Mouse (Mus musculus) MEL (cell line): ENCODE data around the gene Aoc1. TPM values are rescaled to one million over a fixed set of nuclear protein-coding genes. Genes with fewer than 3 reads are reported as not detected.

Experiments used
- DNase-seq: peaks from one replicate; pipeline ENCODE4 v3.0.0; 2011; ENCODE audit warnings: low read depth, low spot score
- H3K27ac ChIP-seq: 2 replicates; pipeline ENCODE4 v1.5.1; 2012; ENCODE audit warnings: low read depth, mild to moderate bottlenecking, control low read depth, low read length, moderate library complexity; ENCODE audit not compliant: control insufficient read depth
- H3K27me3 ChIP-seq, 2 experiments: fragments of 150-350 bp in 1 of 2; sonication (generic) in 1 of 2; 2 replicates each; pipeline ENCODE4 v1.6.1; 2012; ENCODE audit warnings: low read length in 2 of 2, mild to moderate bottlenecking in 2 of 2, improper control_type of control experiment in 1 of 2, moderate library complexity in 1 of 2; ENCODE audit not compliant: insufficient read depth in 2 of 2, control insufficient read depth in 1 of 2
- H3K36me3 ChIP-seq, 2 experiments: 2 replicates each; pipeline ENCODE4 v1.6.1; 2012 to 2014; ENCODE audit warnings: low read length in 2 of 2, improper control_type of control experiment in 1 of 2, inconsistent platforms in 1 of 2, mild to moderate bottlenecking in 1 of 2; ENCODE audit not compliant: insufficient read depth in 2 of 2, control insufficient read depth in 1 of 2
- H3K4me1 ChIP-seq, 2 experiments: fragments of 150-350 bp in 1 of 2; sonication (generic) in 1 of 2; 2 replicates each; pipeline ENCODE4 v1.6.1; 2012; ENCODE audit warnings: low read length in 2 of 2, improper control_type of control experiment in 1 of 2, mild to moderate bottlenecking in 1 of 2; ENCODE audit not compliant: insufficient read depth in 2 of 2, control insufficient read depth in 1 of 2
- H3K4me3 ChIP-seq, 2 experiments: fragments of 150-350 bp in 1 of 2; sonication (generic) in 1 of 2; 2 replicates each; pipeline ENCODE4 v1.5.1; 2012; ENCODE audit warnings: low read depth in 2 of 2, low read length in 2 of 2, mild to moderate bottlenecking in 2 of 2, moderate library complexity in 2 of 2, control low read depth in 1 of 2, improper control_type of control experiment in 1 of 2; ENCODE audit not compliant: control insufficient read depth in 1 of 2, insufficient read depth in 1 of 2
- H3K79me2 ChIP-seq: 2 replicates; pipeline ENCODE4 v1.6.1; 2012; ENCODE audit warnings: mild to moderate bottlenecking, low read length, moderate library complexity; ENCODE audit not compliant: control insufficient read depth, poor library complexity, insufficient read depth
- H3K9ac ChIP-seq: 2 replicates; pipeline ENCODE4 v1.6.1; 2012; ENCODE audit warnings: low read depth, mild to moderate bottlenecking, control low read depth, low read length, moderate library complexity; ENCODE audit not compliant: control insufficient read depth, poor library complexity, severe bottlenecking
- H3K9me3 ChIP-seq: fragments of 150-350 bp; sonication (generic); replicated peaks from 2 replicates; pipeline ENCODE4 v1.6.1; 2012; ENCODE audit warnings: mild to moderate bottlenecking, low read length, improper control_type of control experiment, moderate library complexity; ENCODE audit not compliant: insufficient read depth
- BHLHE40 ChIP-seq: IDR thresholded peaks from 2 replicates; pipeline ENCODE4 v1.6.1; 2012; ENCODE audit warnings: low read depth, mild to moderate bottlenecking, inconsistent platforms, low read length, improper control_type of control experiment, borderline replicate concordance
- CHD2 ChIP-seq: IDR thresholded peaks from 2 replicates; pipeline ENCODE4 v1.6.1; 2011; ENCODE audit warnings: low read length, improper control_type of control experiment
- CTCF ChIP-seq, 3 experiments: IDR thresholded peaks in 2 of 3; conservative IDR thresholded peaks in 1 of 3; 2 replicates each; pipeline ENCODE4 v1.5.1; 2011 to 2012; ENCODE audit warnings: low read length in 3 of 3, low read depth in 2 of 3, mild to moderate bottlenecking in 2 of 3, improper control_type of control experiment in 1 of 3, inconsistent platforms in 1 of 3, mixed read lengths in 1 of 3, moderate library complexity in 1 of 3; ENCODE audit not compliant: control insufficient read depth in 1 of 3, insufficient read depth in 1 of 3, poor library complexity in 1 of 3, severe bottlenecking in 1 of 3
- E2F4 ChIP-seq: IDR thresholded peaks from 2 replicates; pipeline ENCODE4 v1.6.1; 2011; ENCODE audit warnings: low read depth, low read length, improper control_type of control experiment, borderline replicate concordance
- ELF1 ChIP-seq: IDR thresholded peaks from 2 replicates; pipeline ENCODE4 v1.6.1; 2014; ENCODE audit warnings: low read depth, mild to moderate bottlenecking, inconsistent platforms, low read length, improper control_type of control experiment, moderate library complexity
- EP300 ChIP-seq, 2 experiments: IDR thresholded peaks; 2 replicates each; pipeline ENCODE4 v1.6.1; 2011; ENCODE audit warnings: improper control_type of control experiment in 2 of 2, low read length in 2 of 2, low read depth in 1 of 2, mild to moderate bottlenecking in 1 of 2
- ETS1 ChIP-seq: IDR thresholded peaks from 2 replicates; pipeline ENCODE4 v1.6.1; 2012; ENCODE audit warnings: low read depth, mild to moderate bottlenecking, inconsistent platforms, low read length, improper control_type of control experiment, moderate library complexity
- GABPA ChIP-seq: IDR thresholded peaks from 2 replicates; pipeline ENCODE4 v1.6.1; 2012; ENCODE audit warnings: low read depth, mild to moderate bottlenecking, inconsistent platforms, low read length, improper control_type of control experiment, moderate library complexity
- GATA1 ChIP-seq: IDR thresholded peaks from 2 replicates; pipeline ENCODE4 v1.6.1; 2011; ENCODE audit warnings: low read depth, low read length, improper control_type of control experiment
- HCFC1 ChIP-seq: IDR thresholded peaks from 2 replicates; pipeline ENCODE4 v1.6.1; 2012; ENCODE audit warnings: low read depth, mild to moderate bottlenecking, inconsistent platforms, low read length, improper control_type of control experiment, moderate library complexity
- JUND ChIP-seq: IDR thresholded peaks from 2 replicates; pipeline ENCODE4 v1.6.1; 2011; ENCODE audit warnings: low read depth, mild to moderate bottlenecking, improper control_type of control experiment, low read length
- MAFK ChIP-seq: IDR thresholded peaks from 2 replicates; pipeline ENCODE4 v1.6.1; 2011; ENCODE audit warnings: low read depth, mild to moderate bottlenecking, low read length, improper control_type of control experiment, borderline replicate concordance
- MAZ ChIP-seq: IDR thresholded peaks from 2 replicates; pipeline ENCODE4 v1.6.1; 2012; ENCODE audit warnings: low read depth, mild to moderate bottlenecking, inconsistent platforms, low read length, improper control_type of control experiment
- MEF2A ChIP-seq: IDR thresholded peaks from 2 replicates; pipeline ENCODE4 v1.6.1; 2014; ENCODE audit warnings: low read depth, mild to moderate bottlenecking, inconsistent platforms, low read length, improper control_type of control experiment; ENCODE audit not compliant: poor library complexity, insufficient replicate concordance, severe bottlenecking; ENCODE audit errors: extremely low read depth
- MXI1 ChIP-seq: IDR thresholded peaks from 2 replicates; pipeline ENCODE4 v1.6.1; 2011; ENCODE audit warnings: mild to moderate bottlenecking, low read depth, low read length, improper control_type of control experiment
- MYC ChIP-seq: IDR thresholded peaks from 2 replicates; pipeline ENCODE4 v1.6.1; 2011; ENCODE audit warnings: low read depth, mild to moderate bottlenecking, low read length, improper control_type of control experiment, moderate library complexity
- NELFE ChIP-seq: IDR thresholded peaks from 2 replicates; pipeline ENCODE4 v1.6.1; 2011; ENCODE audit warnings: low read depth, low read length, improper control_type of control experiment
- NRF1 ChIP-seq: IDR thresholded peaks from 2 replicates; pipeline ENCODE4 v1.6.1; 2014; ENCODE audit warnings: low read depth, mild to moderate bottlenecking, inconsistent platforms, low read length, improper control_type of control experiment, moderate library complexity; ENCODE audit not compliant: poor library complexity, insufficient read depth, severe bottlenecking
- POLR2A ChIP-seq, 2 experiments: IDR thresholded peaks; 2 replicates each; pipeline ENCODE4 v1.6.1; 2011 to 2012; ENCODE audit warnings: low read length in 2 of 2, mild to moderate bottlenecking in 2 of 2, control low read depth in 1 of 2, improper control_type of control experiment in 1 of 2, low read depth in 1 of 2, moderate library complexity in 1 of 2; ENCODE audit not compliant: control insufficient read depth in 1 of 2, insufficient read depth in 1 of 2, poor library complexity in 1 of 2
- POLR2AphosphoS2 ChIP-seq: IDR thresholded peaks from 2 replicates; pipeline ENCODE4 v1.6.1; 2011; ENCODE audit warnings: low read length, improper control_type of control experiment
- POLR2AphosphoS5 ChIP-seq: IDR thresholded peaks from 2 replicates; pipeline ENCODE4 v1.6.1; 2012; ENCODE audit warnings: low read depth, borderline replicate concordance, mild to moderate bottlenecking, inconsistent platforms, low read length, moderate library complexity, mixed read lengths
- RAD21 ChIP-seq: IDR thresholded peaks from 2 replicates; pipeline ENCODE4 v1.6.1; 2011; ENCODE audit warnings: mild to moderate bottlenecking, low read depth, low read length, improper control_type of control experiment
- SMC3 ChIP-seq: IDR thresholded peaks from 2 replicates; pipeline ENCODE4 v1.6.1; 2011; ENCODE audit warnings: low read depth, low read length, improper control_type of control experiment
- TBP ChIP-seq: IDR thresholded peaks from 2 replicates; pipeline ENCODE4 v1.8.0; 2011; ENCODE audit warnings: low read depth, low read length, improper control_type of control experiment
- TCF12 ChIP-seq: IDR thresholded peaks from 2 replicates; pipeline ENCODE4 v1.6.1; 2014; ENCODE audit warnings: low read depth, mild to moderate bottlenecking, inconsistent platforms, low read length, improper control_type of control experiment, moderate library complexity
- USF1 ChIP-seq: IDR thresholded peaks from 2 replicates; pipeline ENCODE4 v1.6.1; 2014; ENCODE audit warnings: low read depth, mild to moderate bottlenecking, inconsistent platforms, low read length, improper control_type of control experiment, moderate library complexity
- USF2 ChIP-seq, 2 experiments: IDR thresholded peaks; 2 replicates each; pipeline ENCODE4 v1.6.1; 2011 to 2012; ENCODE audit warnings: improper control_type of control experiment in 2 of 2, low read length in 2 of 2, borderline replicate concordance in 1 of 2, inconsistent platforms in 1 of 2, low read depth in 1 of 2, mild to moderate bottlenecking in 1 of 2; ENCODE audit not compliant: insufficient read depth in 1 of 2
- ZC3H11A ChIP-seq: IDR thresholded peaks from 2 replicates; pipeline ENCODE4 v1.6.1; 2012; ENCODE audit warnings: low read depth, mild to moderate bottlenecking, inconsistent platforms, low read length, improper control_type of control experiment
- ZMIZ1 ChIP-seq: IDR thresholded peaks from 2 replicates; pipeline ENCODE4 v1.6.1; 2012; ENCODE audit warnings: low read depth, mild to moderate bottlenecking, inconsistent platforms, low read length, improper control_type of control experiment, moderate library complexity
- polyA plus RNA-seq, 2 experiments: library from polyadenylated mRNA; stranded (reverse) in 1 of 2; unstranded in 1 of 2; fragments of >175 nt in 1 of 2; fragments of >200 nt in 1 of 2; gene quantifications; 2 replicates each; pipeline versions ENCODE4 v1.2.1 to v1.2.4; 2012; ENCODE audit warnings: low replicate concordance in 2 of 2, low read depth in 1 of 2; ENCODE audit not compliant: insufficient read length in 2 of 2, insufficient read depth in 1 of 2, missing spikeins in 1 of 2
- total RNA-seq: library from RNA; depleted of rRNA; stranded (reverse); fragments of 300-350 nt; gene quantifications from 2 replicates; pipeline ENCODE4 v1.2.3, GENCODE M21; 2012

Aoc1 gene
- total and polyA plus RNA-seq, 3 experiments, result not detected

- H3K4me3 ChIP-seq, result no peak overlapping the region
- no peak overlapping the region for H3K27ac ChIP-seq
- DNase-seq, result no peak
- H3K9me3 ChIP-seq, result no peaks in the 10 kb centered on the region
- TF ChIP-seq MXI1 (no peak), NRF1 (no peak), ZC3H11A (no peak), GABPA (no peak), TCF12 (no peak), MEF2A (no peak), POLR2AphosphoS5 (no peak), JUND (no peak), USF1 (no peak), MAZ (no peak), MAFK (no peak), EP300 (IDR thresholded peaks at IDR 0.05; ENCODE audit: low read depth in 1 of 2, low read length in 2 of 2) (no peak), ETS1 (no peak), POLR2AphosphoS2 (no peak), USF2 (IDR thresholded peaks at IDR 0.05; ENCODE audit: borderline replicate concordance in 1 of 2, insufficient read depth in 1 of 2, low read depth in 1 of 2, low read length in 2 of 2) (no peak), HCFC1 (no peak)
- H3K79me2 ChIP-seq, result peaks cover 1% of the 10 kb centered on the region; the same call in 1 of the 2 replicates
- peaks cover 0 to 50% of the 10 kb centered on the region in 2 experiments; a peak in 2 of 4 replicates for H3K36me3 ChIP-seq
- H3K27me3 ChIP-seq, result no peaks in the 10 kb centered on the region
- H3K9ac ChIP-seq, result no peak overlapping the region
- H3K4me1 ChIP-seq, result peaks cover 20 to 46% of the 10 kb centered on the region in 2 experiments
Observed at GRCm38 (mm10) chr6:48835241-48835640, 37.5 kb upstream of the Aoc1 start.

DNA sequence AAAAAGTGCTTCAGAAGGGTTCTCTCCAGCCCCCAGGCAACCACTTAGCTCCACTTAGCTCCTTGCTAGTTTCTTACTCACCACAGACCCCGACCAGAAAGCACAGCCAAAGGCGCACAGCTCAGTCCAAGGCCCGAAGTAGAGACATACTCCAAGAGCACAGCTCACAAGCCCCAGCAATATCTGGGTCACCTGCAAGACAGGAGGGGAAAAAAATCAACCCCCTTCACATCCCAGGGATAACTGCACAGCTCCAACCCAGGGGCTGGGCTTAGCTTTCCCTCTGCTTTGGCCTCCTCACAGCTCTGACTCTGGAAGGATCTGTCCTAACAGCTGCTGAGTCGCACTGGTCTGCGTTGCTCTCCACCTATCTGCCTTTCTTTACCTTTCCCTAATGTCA, 36.5 kb upstream of the Aoc1 start:
- H3K36me3 ChIP-seq, result peaks cover 0 to 46% of the 10 kb centered on the region in 2 experiments; a peak in 2 of 4 replicates

More for the DNA sequence above, 36.5 kb upstream of the Aoc1 start:
- no peak for TF ChIP-seq NELFE
- no peak for TF ChIP-seq RAD21
- TF ChIP-seq MYC, result no peak
- no peak for TF ChIP-seq ZMIZ1
- no peak for TF ChIP-seq SMC3
- TF ChIP-seq CHD2, result no peak
- TF ChIP-seq ETS1, result no peak
- TF ChIP-seq POLR2A (IDR thresholded peaks at IDR 0.05; ENCODE audit: control insufficient read depth in 1 of 2, insufficient read depth in 1 of 2, low read depth in 1 of 2, low read length in 2 of 2, poor library complexity in 1 of 2), result no peak
- TF ChIP-seq USF1, result no peak
- TF ChIP-seq GATA1, result no peak
- no peak for TF ChIP-seq TBP
- no peak for TF ChIP-seq GABPA
- TF ChIP-seq BHLHE40, result no peak
- no peak for TF ChIP-seq NRF1
- no peak for TF ChIP-seq E2F4
- no peak for TF ChIP-seq ELF1
- no peak for TF ChIP-seq CTCF (IDR thresholded peaks at IDR 0.05 in 2 of 3, conservative IDR thresholded peaks at IDR 0.05 in 1 of 3; ENCODE audit: control insufficient read depth in 1 of 3, insufficient read depth in 1 of 3, low read depth in 2 of 3, low read length in 3 of 3, poor library complexity in 1 of 3, severe bottlenecking in 1 of 3)
- Histone ChIP-seq H3K4me3 (no peak overlapping the region), H3K4me1 (peaks cover 20 to 48% of the 10 kb centered on the region in 2 experiments), H3K27me3 (no peaks in the 10 kb centered on the region), H3K9ac (no peak overlapping the region), H3K79me2 (peaks cover 1% of the 10 kb centered on the region; the same call in 1 of the 2 replicates), H3K27ac (no peak overlapping the region), H3K9me3 (no peaks in the 10 kb centered on the region)
- DNase-seq, result no peak
